Mouse (Mus musculus): ENCODE measurements at regions not wholly inside any gene's neighbourhood (a gene's known extent, or its start where the extent isn't known, plus 50 kb on each side); places are given as distances from the start of the nearest gene placed in this dataset.

GRCm38 (mm10) chr2:134214748-134215328 lies 339.3 kb downstream of the Hao1 start:
- H3K27ac ChIP-seq: peak overlapping the region; percentile 67
- TF ChIP-seq CTCF (IDR thresholded peaks at IDR 0.05): no peak
- H3K4me3 ChIP-seq: no peak overlapping the region
- intact Hi-C loops (cut with DNase I): no loop called here
- no peak for DNase-seq

DNA sequence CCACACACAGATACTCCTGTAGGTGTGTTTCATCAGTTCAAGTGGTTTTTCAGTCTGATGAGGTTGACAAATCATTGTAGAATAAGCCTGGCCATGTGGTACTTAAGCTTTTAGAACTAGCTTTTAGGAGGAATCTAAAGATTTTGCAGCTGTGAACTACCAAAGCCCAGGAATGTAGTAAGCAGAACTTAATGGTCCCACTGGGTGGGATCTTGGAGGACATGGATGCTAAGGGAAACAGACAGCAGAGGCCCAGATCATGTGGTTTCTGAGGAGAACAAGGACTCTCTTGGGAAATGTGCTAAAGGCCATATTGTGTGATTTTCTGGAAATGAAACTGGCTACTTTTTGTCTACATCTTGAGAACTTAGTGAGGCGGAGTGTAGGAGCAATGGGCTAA lies 350.9 kb downstream of the Hao1 start:
- no peak overlapping the region for H3K27ac ChIP-seq
- H3K4me3 ChIP-seq: no peak overlapping the region
- peak; percentile 14 for DNase-seq
- no peak for TF ChIP-seq CTCF (IDR thresholded peaks at IDR 0.05)
- intact Hi-C loops (cut with DNase I): no loop called here

GRCm38 (mm10) chr2:134195961-134196360 lies 358.2 kb downstream of the Hao1 start:
- DNase-seq: no peak
- intact Hi-C loops (cut with DNase I): no loop called here

DNA sequence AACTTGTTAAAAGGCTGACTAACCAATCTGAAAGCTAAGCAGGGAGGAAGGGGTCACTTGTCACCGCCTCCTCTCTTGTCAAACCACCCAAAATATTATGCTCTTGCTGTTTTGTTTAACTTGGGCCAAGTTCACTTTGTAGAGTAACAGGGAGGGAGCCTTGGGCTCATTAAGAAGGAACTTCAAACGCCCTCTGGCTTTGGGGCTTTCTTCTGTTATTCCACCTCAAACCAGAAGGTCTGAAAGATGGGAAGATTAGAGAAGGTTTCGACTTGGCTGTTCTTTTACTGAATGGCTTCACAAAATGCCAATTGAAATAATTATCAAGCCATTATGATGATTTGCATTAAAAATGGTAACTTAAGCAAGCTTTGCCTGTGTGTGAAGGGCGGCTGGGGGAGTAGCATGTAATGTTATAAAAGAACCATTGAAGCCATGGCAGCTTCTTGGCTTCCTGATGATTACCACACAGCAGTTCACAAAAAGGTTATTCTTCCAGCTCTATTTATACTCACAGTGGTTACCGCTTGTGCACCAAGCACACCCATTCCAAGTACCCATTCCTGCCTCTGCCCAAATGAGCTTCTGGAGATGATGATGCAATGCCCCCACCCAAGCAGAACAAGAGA lies 364.6 kb downstream of the Hao1 start:
- Histone ChIP-seq H3K27ac (no peak overlapping the region), H3K4me3 (no peak overlapping the region)
- TF ChIP-seq CTCF (IDR thresholded peaks at IDR 0.05): no peak
- DNase-seq: no peak
- intact Hi-C loops (cut with DNase I): no loop called here

More at GRCm38 (mm10) chr2:134195961-134196360, 358.2 kb downstream of the Hao1 start:
- H3K27ac ChIP-seq: no peak overlapping the region
- no peak for TF ChIP-seq CTCF (IDR thresholded peaks at IDR 0.05)
- H3K4me3 ChIP-seq: no peak overlapping the region
